Mouse (Mus musculus) kidney, adult 9 months (tissue): ENCODE results near the gene Trim30d.
"Not testable (repeated sequence)": the region's sequence is repeated elsewhere in the genome, so short reads cannot be mapped to it uniquely, and the experiment has no call there.

Experiments used
- DNase-seq: peaks from one replicate; pipeline ENCODE4 v3.0.0; 2022

Trim30d gene

DNA sequence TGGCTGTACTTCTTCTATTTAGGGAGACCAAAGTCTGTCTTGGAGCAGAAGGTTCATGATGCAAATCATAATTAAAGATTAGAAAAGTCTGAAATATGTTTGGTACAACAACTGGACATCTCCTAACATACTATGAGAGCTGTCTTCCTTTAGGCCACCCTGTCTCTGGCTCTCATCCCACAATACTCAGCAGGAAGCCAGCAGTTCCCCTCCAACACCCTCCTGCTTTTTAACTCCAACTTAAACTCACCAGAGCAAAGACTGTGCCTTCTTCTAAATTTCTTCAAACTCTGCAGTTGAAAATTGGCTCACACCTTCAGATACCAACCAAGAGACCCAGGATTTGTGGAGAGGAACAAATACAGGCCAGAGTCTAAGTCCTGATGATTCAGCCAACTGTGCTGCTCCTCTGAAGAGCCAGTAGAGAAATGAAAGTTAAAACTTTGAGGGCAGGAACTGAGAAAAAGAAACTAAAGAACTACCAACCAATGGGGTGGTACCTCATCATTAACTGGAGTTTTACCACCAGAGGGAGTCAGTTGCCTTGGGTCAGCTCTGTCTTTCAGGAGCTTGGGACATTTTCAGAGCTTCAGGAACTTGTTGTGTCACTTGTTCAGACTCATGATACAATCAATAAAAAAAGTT is at the start of gene Trim30d:
Gene Trim30d (minus strand): TSS at position 429 of the 645 bp plus-strand sequence.
- peak; percentile 12 for DNase-seq

DNA sequence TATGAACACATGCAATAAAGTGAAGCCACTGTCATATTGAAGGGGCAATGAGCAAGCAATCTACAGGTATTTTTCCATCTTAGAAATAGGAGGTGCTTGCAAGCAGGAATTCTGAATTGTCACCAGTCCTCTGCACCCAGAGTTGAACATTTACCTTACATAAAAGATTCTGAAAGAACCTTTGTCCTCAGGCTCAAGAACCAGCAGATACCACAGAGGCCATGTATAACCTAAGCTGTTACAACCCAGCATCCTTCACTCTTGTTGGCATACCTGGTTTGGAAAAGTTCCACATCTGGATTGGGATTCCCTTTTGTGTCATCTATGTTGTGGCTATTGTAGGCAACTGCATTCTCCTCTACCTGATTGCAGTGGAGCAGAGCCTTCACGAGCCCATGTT is 45.1 kb upstream of the Trim30d start:
- no peak for DNase-seq

DNA sequence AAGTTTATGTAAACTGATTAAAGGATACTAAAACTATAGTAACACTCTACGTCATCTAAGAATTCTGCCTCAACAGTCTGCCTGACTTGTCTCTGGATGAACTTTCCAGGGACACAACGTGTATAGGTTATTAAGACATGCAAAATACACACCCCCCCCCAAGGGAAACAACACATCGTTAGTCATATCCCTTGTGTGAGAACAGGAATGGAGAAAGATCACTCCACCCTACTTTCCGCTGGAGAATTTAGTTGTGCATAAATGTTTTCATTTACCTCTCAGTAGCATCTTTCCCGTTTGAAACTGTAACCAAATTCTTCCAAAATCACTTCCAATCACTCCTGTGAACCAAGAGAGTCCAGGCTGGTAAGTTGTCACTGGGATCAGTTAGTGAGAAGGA is 42.2 kb upstream of the Trim30d start, which contains the start of gene Olfr651:
Gene Olfr651 (plus strand): TSS at position 301 of the 400 bp plus-strand sequence.
- DNase-seq, result no peak

DNA sequence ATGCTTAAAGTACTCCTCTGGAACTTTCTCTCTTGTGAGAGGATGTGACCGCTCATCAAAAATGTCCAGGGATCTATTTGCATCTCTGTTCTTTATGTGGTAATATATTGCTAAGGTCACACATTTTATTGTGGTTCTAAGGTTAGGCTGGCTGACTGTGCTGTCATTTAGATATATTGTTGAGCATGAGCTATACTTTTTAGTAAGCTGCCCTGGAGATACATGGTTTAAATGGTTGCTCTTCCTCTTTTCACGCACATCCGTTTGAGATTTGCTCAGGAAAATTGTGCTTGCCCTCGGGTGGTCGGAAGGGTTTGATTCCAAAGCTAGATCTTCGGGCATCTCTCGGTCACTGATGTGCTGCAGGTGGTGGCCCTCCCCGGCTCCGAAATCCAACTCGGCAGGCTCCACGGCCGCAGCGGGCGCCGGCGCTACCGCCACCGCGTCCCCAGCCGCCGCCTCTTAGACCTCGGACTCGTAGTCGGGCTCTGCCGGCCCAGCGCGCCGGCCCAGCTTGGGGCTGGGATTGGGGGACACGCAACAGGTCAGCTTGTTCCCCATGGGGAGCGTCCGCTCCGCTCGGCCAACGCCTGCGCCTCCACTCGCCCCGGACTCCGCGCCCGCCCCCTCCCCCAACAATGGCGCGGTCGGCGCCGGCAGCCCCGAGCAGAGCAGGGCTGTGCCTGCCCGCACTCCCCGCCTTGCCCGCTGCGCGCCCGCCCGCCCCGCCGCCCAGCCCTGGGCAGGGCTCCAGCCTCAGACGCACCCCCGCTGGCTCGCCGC is 5.9 kb downstream of the Trim30d start:
- no peak for DNase-seq

DNA sequence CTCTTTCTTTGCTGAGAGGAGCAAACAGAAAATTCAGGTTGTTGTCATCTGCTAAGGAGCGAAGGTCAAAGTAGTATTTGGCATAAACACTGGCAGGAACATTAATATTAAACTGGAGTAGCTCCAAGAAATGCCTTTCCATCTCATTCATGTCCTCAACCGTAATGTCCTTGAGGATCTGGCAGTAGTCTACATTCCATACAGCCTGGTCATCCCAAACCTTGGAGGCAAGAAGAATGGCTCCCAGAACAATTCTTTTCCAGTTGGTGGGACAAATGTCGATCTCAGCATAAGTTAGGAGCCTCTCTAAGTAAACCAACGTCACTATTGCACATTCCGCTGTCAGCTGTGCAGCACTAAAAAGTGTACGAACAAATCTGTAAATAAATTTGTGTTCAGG is 6.5 kb downstream of the Trim30d start:
- DNase-seq, result not testable (repeated sequence)

DNA sequence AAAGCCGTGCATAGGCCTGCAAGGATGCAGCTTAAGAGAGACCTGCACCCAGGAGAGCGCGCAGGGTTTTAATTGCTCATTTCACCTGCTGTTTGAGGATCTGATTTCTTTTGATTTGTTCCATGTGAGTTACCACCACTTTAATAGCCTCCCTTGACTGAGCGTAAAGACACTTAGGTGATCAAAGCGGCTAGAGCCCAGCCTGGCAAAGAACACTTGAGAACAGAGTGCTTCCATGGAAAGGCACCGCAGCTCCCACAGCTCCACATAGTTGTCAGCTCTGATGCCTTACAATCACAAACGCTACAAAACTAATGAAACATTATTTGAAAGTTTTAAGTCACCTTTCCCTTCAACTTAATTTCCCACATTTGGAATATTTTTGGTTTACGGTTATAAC is 8.2 kb downstream of the Trim30d start:
- DNase-seq, result not testable (repeated sequence)

DNA sequence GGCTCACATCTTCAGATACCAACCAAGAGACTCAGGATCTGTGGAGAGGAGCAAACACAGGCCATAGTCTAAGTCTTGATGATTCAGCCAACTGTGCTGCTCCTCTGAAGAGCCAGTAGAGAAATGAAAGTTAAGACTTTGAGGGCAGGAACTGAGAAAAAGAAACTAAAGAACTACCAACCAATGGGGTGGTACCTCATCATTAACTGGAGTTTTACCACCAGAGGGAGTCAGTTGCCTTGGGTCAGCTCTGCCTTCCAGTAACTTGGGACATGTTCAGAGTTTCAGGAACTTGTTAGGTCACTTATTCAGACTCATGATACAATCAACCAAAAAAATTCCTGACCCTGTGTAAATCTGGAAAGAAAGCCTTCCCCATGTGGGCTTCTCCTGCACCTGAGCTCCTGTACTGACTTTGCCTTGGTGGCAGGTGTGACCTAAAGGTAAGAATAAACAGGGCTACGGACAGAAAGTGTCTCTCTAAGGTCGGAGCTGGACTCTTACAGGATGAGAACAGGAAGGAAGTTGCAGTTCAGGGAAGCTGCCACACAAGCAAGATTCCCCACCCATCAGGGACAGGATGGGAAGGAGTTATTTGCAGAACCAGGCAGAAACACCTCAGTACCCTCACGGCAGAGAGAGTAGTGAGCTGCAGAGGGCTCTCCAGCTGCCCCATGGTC is 42.4 kb downstream of the Trim30d start, which contains the start of gene Trim30a:
Gene Trim30a (minus strand): TSS at position 129 of the 680 bp plus-strand sequence.
- DNase-seq, result peak; percentile 59

DNA sequence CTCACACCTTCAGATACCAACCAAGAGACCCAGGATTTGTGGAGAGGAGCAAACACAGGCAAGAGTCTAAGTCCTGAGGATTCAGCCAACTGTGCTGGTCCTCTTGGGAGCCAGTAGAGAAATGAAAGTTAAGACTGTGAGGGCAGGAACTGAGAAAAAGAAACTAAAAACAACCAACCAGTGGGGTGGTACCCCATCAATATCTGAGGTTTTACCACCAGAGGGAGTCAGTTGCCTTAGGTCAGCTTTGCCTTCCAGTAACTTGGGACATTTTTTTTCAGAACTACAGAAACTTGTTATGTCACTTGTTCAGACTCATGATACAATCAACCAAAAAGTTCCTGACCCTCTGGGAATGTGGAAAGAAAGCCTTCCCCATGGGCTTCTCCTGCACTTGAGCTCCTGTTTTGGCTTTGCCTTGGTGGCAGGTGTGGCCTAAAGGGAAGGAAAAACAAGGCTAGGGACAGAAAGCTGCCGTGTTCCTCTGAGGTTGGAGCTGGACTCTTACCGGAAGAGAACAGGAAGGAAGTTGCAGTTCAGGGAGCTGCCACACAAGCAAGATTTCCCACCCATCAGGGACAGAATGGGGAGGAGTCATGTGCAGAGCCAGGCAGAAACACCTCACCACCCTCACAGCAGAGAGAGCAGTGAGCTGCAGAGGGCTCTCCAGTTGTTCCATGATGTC is 61.5 kb downstream of the Trim30d start:
- peak; percentile 58 for DNase-seq
